Mouse (Mus musculus) frontal cortex, postnatal 10 days (tissue): ENCODE measurements around the gene Lrrc38.

Source experiments
- DNase-seq, 2 experiments: peaks; one replicate each; pipeline ENCODE4 v3.0.0; 2022; ENCODE audit warnings: low spot score in 2 of 2, mixed read lengths in 1 of 2

The Lrrc38 gene

DNA sequence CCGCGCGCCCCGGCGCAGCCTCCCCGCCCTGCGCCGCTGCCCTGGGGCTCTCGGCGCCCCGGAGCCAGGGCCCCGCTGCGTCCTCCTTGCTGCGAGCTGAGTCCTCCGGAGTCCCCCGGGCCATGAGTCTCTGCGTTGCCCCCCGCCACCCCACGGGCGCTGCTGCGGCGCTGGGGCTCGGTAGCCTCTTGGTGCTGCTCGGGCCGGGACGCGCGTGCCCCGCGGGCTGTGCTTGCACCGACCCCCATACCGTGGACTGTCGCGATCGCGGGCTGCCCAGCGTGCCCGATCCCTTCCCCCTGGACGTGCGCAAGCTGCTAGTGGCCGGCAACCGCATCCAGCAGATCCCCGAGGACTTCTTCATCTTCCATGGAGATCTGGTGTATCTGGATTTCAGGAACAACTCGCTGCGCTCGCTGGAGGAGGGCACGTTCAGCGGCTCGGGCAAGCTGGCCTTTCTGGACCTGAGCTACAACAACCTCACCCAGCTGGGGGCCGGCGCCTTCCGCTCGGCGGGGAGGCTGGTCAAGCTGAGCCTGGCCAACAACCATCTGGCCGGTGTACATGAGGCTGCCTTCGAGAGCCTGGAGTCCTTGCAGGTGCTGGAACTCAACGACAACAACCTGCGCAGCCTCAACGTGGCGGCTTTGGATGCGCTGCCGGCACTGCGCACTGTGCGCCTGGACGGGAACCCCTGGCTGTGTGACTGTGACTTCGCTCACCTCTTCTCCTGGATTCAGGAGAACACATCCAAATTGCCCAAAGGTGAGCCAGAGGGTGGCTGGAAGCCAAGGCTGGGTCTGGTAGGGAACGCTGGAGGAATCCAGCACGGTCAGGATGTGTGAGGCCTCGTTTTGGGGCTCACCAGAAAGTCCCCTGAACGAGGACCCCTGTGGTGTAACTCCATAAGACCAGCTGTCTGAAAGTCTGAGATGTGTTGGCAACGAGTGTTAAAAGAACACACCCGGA lies 774 bp downstream of the Lrrc38 start:
- DNase-seq = no peak

DNA sequence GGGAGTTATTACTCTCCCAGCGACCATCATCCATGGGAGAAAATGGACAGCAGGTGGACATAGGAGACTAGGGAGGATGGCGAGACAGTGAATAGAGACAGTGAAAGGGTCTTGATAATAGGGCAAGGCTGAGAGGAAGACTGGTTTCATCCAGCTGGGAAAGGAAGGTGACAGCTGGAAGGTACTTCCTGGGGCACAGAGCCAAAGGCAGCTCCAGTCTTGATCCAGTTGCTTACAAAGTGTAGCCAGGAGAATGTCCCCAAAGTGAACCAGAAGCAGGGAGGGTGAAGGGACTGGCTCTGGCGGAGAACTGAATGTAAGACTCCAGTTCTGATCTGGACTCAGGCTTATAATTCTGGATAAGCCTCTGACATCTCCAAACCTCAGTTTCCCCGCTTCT lies 2.7 kb downstream of the Lrrc38 start:
- no peak for DNase-seq

DNA sequence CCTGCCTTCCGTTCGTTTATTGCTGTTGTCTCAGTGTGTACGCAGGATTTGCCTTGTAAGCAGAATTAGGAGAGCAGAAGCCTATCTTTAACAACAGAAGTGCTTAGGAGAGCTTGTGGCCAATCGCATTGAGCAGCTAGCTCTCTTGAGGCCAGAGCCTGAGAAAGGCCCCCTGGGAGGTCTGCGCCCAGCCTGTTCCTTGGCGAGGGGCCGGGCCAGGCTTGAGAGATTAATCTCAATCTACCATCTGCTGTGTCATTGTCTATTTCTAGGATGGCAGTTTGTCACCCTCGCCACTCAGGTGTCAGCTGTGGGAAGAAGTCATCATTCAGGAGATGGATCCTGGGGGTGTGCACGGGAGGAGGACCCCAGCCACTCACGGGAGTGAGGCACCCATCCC lies 12.0 kb downstream of the Lrrc38 start:
- DNase-seq = no peak

DNA sequence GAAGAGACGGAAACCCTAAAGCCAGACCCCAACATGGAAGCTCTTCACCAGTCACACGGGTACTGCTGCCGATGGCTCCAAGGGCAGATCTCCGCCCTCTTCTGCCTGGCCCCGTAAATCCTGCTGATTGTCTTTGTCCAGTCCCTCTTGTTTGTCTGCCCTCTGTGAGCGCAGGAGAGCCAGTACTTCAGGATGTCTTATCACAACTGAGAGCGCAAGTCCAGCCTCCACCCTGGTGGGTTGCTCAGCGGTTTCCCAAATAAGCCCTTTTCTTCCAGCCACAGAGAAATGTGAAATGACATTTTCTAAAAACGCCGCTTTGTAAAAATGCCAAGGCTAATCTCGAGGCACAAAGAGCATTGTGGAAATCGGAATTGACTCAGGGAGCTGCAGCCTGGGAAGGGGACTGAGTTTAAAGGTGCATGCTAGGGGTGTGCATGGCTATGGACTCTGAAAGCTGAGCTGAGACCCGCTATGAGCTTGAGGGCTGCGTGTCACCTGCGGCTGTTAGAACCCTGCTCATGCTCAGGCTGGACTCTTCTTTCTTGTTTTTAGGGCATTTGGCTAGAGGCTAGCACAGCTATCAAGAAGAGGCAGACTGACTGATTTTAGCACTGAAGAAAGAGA lies 17.0 kb downstream of the Lrrc38 start:
- no peak for DNase-seq

- DNase-seq = no peak
Observed at GRCm38 (mm10) chr4:143379480-143379879, 29.9 kb downstream of the Lrrc38 start.

- peak; percentile 25 to 37 for DNase-seq
Observed at GRCm38 (mm10) chr4:143379931-143380715, 30.6 kb downstream of the Lrrc38 start.

GRCm38 (mm10) chr4:143380716-143381004 lies 31.1 kb downstream of the Lrrc38 start:
- peak in 1 of 2 experiments; percentile 16 for DNase-seq

- DNase-seq = no peak
Observed at GRCm38 (mm10) chr4:143382163-143382562, 32.6 kb downstream of the Lrrc38 start.

GRCm38 (mm10) chr4:143383646-143384045 lies 34.1 kb downstream of the Lrrc38 start:
- DNase-seq = no peak

- DNase-seq = peak in 1 of 2 experiments; percentile 41
Observed at GRCm38 (mm10) chr4:143388955-143389702, 39.6 kb downstream of the Lrrc38 start.

DNA sequence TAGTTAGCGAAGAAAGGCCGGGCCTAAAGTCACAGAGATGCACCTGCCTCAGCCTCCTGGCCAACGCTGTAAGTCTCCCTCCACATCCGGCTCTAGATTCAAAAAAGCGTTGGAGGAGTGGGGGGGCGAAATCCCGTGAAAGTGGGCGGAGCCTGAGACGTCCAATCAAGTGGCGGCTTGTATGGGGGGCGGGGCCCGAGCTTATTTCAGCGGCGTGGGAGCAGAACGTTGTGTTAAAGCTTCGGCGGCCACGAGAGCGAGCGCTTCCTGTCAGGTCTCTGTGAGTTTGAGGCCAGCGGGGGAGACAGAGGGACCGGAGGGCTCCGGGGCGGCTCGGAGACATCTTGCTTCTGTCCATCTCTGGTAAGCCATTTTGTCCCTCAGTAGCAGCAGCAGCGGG lies 44.6 kb downstream of the Lrrc38 start, which contains the start of gene Pramel1:
Gene Pramel1, plus strand, starts transcription at position 248 of the 400 bp plus-strand sequence.
- DNase-seq = no peak

DNA sequence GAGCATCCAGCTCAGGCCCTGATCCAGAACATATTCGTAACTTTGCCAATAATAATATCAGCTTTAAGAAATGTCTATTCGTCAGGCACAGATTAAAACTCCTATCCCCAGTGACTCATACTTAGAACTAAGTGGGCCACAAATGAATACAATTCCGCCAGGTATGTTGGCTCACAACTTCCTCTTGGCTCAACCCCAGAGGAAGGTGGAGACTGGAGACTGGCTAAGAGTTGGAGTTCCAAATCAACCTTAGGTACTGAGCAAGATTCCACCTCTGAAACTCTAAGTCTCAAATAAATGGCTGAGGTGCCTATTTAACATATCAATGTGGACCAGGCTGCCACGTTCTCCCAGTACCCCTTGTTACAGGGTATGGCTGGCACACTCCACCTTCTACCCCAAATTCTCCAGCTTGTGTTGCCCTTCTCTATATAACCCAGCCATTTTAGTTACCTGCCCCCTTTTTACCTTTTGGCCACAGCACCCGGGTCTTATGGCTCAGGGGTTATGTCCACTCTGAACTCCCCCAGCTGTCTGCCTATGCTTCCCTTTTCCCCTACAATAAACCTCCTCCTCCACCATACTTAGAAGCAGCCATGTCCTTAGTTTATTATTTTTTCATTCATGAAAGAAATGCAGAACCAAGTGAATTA lies 62.1 kb downstream of the Lrrc38 start:
- no peak for DNase-seq

GRCm38 (mm10) chr4:143412219-143413092 lies 62.9 kb downstream of the Lrrc38 start, which contains the start of gene Pramef8:
Gene Pramef8, plus strand, starts transcription at chr4:143412426.
- peak; percentile 89 to 91 for DNase-seq

DNA sequence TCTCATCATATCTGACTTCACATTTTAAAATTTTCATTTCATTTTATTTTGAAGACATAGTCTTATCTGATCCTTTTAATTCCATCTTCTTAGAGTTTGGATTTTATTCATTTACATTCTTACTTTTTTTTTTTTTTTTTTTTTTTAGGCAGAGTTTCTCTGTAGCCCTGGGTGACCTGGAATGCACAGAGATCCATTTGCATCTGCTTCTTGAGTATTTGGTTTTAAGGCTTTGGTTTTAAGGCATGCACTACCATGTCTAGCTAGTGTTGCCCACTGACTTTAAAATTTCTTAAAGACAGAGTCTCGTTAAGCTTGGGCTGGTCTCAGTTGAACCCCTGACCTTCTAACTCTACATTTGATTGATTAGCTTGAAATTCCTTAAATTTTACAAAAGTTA lies 64.1 kb downstream of the Lrrc38 start:
- no peak for DNase-seq

GRCm38 (mm10) chr4:143414121-143414520 lies 64.6 kb downstream of the Lrrc38 start:
- no peak for DNase-seq
